Mouse (Mus musculus): ENCODE measurements around the gene Camta1.

- TF ChIP-seq CTCF (IDR thresholded peaks at IDR 0.05; ENCODE audit: low read depth) (no peak), EP300 (optimal IDR thresholded peaks at IDR 0.05) (no peak)
Observed at GRCm38 (mm10) chr4:151408246-151408645, 453.4 kb downstream of the Camta1 start.

All from stomach, postnatal 0 days (tissue).